Mouse (Mus musculus) CH12.LX (cell line): ENCODE results near the gene Psma7. TPM values are rescaled to one million over a fixed set of nuclear protein-coding genes. Genes with fewer than 3 reads are reported as not detected.

Experiments
- DNase-seq: peaks from one replicate; pipeline ENCODE4 v3.0.0-alpha.2; 2013; ENCODE audit errors: extremely low read depth
- H3K27ac ChIP-seq: 2 replicates; pipeline ENCODE4 v1.5.1; 2012; ENCODE audit warnings: low read depth, mild to moderate bottlenecking, control low read depth, moderate library complexity; ENCODE audit not compliant: insufficient read depth
- H3K27me3 ChIP-seq: replicated peaks from 2 replicates; pipeline ENCODE3; 2012; ENCODE audit warnings: inconsistent platforms
- H3K36me3 ChIP-seq, 2 experiments: replicated peaks in 1 of 2; 2 replicates each; pipeline versions ENCODE3 to v1.6.1; 2012; ENCODE audit warnings: inconsistent platforms in 1 of 2, low read length in 1 of 2, mild to moderate bottlenecking in 1 of 2, mixed read lengths in 1 of 2, moderate library complexity in 1 of 2; ENCODE audit not compliant: control insufficient read depth in 1 of 2, insufficient read depth in 1 of 2
- H3K4me1 ChIP-seq, 2 experiments: 2 replicates each; pipeline ENCODE4 v1.6.1; 2012; ENCODE audit warnings: inconsistent platforms in 1 of 2, moderate library complexity in 1 of 2; ENCODE audit not compliant: insufficient read depth in 2 of 2, control insufficient read depth in 1 of 2
- H3K4me2 ChIP-seq: 2 replicates; pipeline ENCODE4 v1.6.1; 2012; ENCODE audit warnings: low read depth, mild to moderate bottlenecking, control low read depth; ENCODE audit not compliant: poor library complexity, insufficient read depth, severe bottlenecking
- H3K4me3 ChIP-seq, 3 experiments: fragments of 150-350 bp in 1 of 3; sonication (generic) in 1 of 3; replicated peaks in 1 of 3; 2 replicates each; pipeline versions ENCODE3 to v1.5.1; 2011 to 2012; ENCODE audit warnings: low read depth in 2 of 3, low read length in 2 of 3, mild to moderate bottlenecking in 2 of 3, moderate library complexity in 2 of 3, control low read depth in 1 of 3, improper control_type of control experiment in 1 of 3, inconsistent platforms in 1 of 3, mixed read lengths in 1 of 3; ENCODE audit not compliant: poor library complexity in 1 of 3
- H3K79me2 ChIP-seq: replicated peaks from 2 replicates; pipeline ENCODE4 v1.6.1; 2012; ENCODE audit warnings: mild to moderate bottlenecking, moderate library complexity; ENCODE audit not compliant: control insufficient read depth, poor library complexity, insufficient read depth, severe bottlenecking; ENCODE audit errors: extremely low read depth
- H3K9ac ChIP-seq: 2 replicates; pipeline ENCODE4 v1.6.1; 2012; ENCODE audit warnings: low read depth, mild to moderate bottlenecking, control low read depth, moderate library complexity; ENCODE audit not compliant: insufficient read depth
- H3K9me3 ChIP-seq: replicated peaks from 2 replicates; pipeline ENCODE3; 2012; ENCODE audit warnings: low read length, inconsistent platforms, mixed read lengths
- BHLHE40 ChIP-seq: IDR thresholded peaks from 2 replicates; pipeline ENCODE4 v1.6.1; 2011; ENCODE audit warnings: mild to moderate bottlenecking, low read depth, low read length, improper control_type of control experiment
- CHD1 ChIP-seq: IDR thresholded peaks from 2 replicates; pipeline ENCODE4 v1.6.1; 2012; ENCODE audit warnings: low read depth, low read length, improper control_type of control experiment, inconsistent platforms
- CHD2 ChIP-seq: IDR thresholded peaks from 2 replicates; pipeline ENCODE4 v1.6.1; 2011; ENCODE audit warnings: low read length, improper control_type of control experiment
- E2F4 ChIP-seq: IDR thresholded peaks from 2 replicates; pipeline ENCODE4 v1.6.1; 2011; ENCODE audit warnings: low read depth, low read length, improper control_type of control experiment; ENCODE audit not compliant: insufficient replicate concordance
- ELF1 ChIP-seq: IDR thresholded peaks from 2 replicates; pipeline ENCODE4 v1.6.1; 2014; ENCODE audit warnings: low read depth, mild to moderate bottlenecking, inconsistent platforms, low read length, improper control_type of control experiment
- EP300 ChIP-seq: IDR thresholded peaks from 2 replicates; pipeline ENCODE4 v1.6.1; 2011; ENCODE audit warnings: low read length, improper control_type of control experiment
- HCFC1 ChIP-seq: IDR thresholded peaks from 2 replicates; pipeline ENCODE4 v1.6.1; 2012; ENCODE audit warnings: low read depth, mild to moderate bottlenecking, inconsistent platforms, low read length, improper control_type of control experiment
- IRF4 ChIP-seq: IDR thresholded peaks from 2 replicates; pipeline ENCODE4 v1.6.1; 2014; ENCODE audit warnings: low read depth, mild to moderate bottlenecking, inconsistent platforms, low read length, improper control_type of control experiment
- JUN ChIP-seq: IDR thresholded peaks from 2 replicates; pipeline ENCODE4 v1.6.1; 2011; ENCODE audit warnings: low read depth, mild to moderate bottlenecking, low read length, improper control_type of control experiment, moderate library complexity; ENCODE audit not compliant: insufficient read depth
- KAT2A ChIP-seq: IDR thresholded peaks from 2 replicates; pipeline ENCODE4 v1.6.1; 2012; ENCODE audit warnings: low read length, improper control_type of control experiment, inconsistent platforms; ENCODE audit not compliant: insufficient replicate concordance
- MAX ChIP-seq: IDR thresholded peaks from 2 replicates; pipeline ENCODE4 v1.6.1; 2011; ENCODE audit warnings: low read length, improper control_type of control experiment
- MEF2A ChIP-seq: IDR thresholded peaks from 2 replicates; pipeline ENCODE4 v1.6.1; 2014; ENCODE audit warnings: low read depth, mild to moderate bottlenecking, inconsistent platforms, low read length, improper control_type of control experiment, borderline replicate concordance
- POLR2A ChIP-seq: IDR thresholded peaks from 2 replicates; pipeline ENCODE4 v1.6.1; 2011; ENCODE audit warnings: low read depth, mild to moderate bottlenecking, improper control_type of control experiment, low read length
- RAD21 ChIP-seq: IDR thresholded peaks from 2 replicates; pipeline ENCODE4 v1.6.1; 2011; ENCODE audit warnings: low read depth, mild to moderate bottlenecking, low read length, improper control_type of control experiment, moderate library complexity
- RCOR1 ChIP-seq: conservative IDR thresholded peaks from 2 replicates; pipeline ENCODE4 v1.6.1; 2012; ENCODE audit warnings: low read depth, mild to moderate bottlenecking, inconsistent platforms, low read length, improper control_type of control experiment
- TBP ChIP-seq: conservative IDR thresholded peaks from 2 replicates; pipeline ENCODE4 v1.6.1; 2011; ENCODE audit warnings: low read depth, low read length, improper control_type of control experiment
- TCF12 ChIP-seq: IDR thresholded peaks from 2 replicates; pipeline ENCODE4 v1.6.1; 2014; ENCODE audit warnings: low read depth, mild to moderate bottlenecking, inconsistent platforms, low read length, improper control_type of control experiment
- USF1 ChIP-seq: IDR thresholded peaks from 2 replicates; pipeline ENCODE4 v1.6.1; 2014; ENCODE audit warnings: low read depth, mild to moderate bottlenecking, inconsistent platforms, low read length, improper control_type of control experiment
- USF2 ChIP-seq: conservative IDR thresholded peaks from 2 replicates; pipeline ENCODE4 v1.6.1; 2011; ENCODE audit warnings: low read depth, low read length, improper control_type of control experiment
- ZKSCAN1 ChIP-seq: IDR thresholded peaks from 2 replicates; pipeline ENCODE4 v1.6.1; 2012; ENCODE audit warnings: low read depth, inconsistent platforms, low read length, improper control_type of control experiment, borderline replicate concordance
- ZNF384 ChIP-seq: IDR thresholded peaks from 2 replicates; pipeline ENCODE4 v1.6.1; 2012; ENCODE audit warnings: low read depth, low read length, improper control_type of control experiment, inconsistent platforms
- dilution Hi-C: fragments of 300-500 bp; cut with MboI; formaldehyde crosslinking; loops from 2 replicates; pipeline ENCODE4 v1.14.3; 2020; ENCODE audit warnings: low sequenced_read_pairs; ENCODE audit not compliant: extremely low pct_unique_long_range_greater_than_20kb, extremely low pct_ligation_motif_present
- in situ Hi-C: fragments of 300-500 bp; cut with MboI; formaldehyde crosslinking; loops from 3 replicates; pipeline ENCODE4 v1.14.3; 2019; ENCODE audit warnings: low sequenced_read_pairs, low pct_ligation_motif_present, low pct_unique_long_range_greater_than_20kb, mixed read lengths
- polyA plus RNA-seq: library from polyadenylated mRNA; unstranded; fragments of >175 nt; gene quantifications from 2 replicates; pipeline ENCODE4 v1.2.1, GENCODE M21; 2012; ENCODE audit warnings: low read depth; ENCODE audit not compliant: insufficient read length
- total RNA-seq, 2 experiments: library from RNA; depleted of rRNA; stranded (reverse); fragments of 300-350 nt in 1 of 2; fragments of >200 nt in 1 of 2; gene quantifications; 2 replicates each; pipeline ENCODE4 v1.2.3; 2012 to 2014

Gene Psma7
- total and polyA plus RNA-seq, 3 experiments = 443 to 569 (median 466) TPM

GRCm38 (mm10) chr2:180072886-180073285, 30.7 kb upstream of the Psma7 start:
- TF ChIP-seq MAX = no peak
- no peak for TF ChIP-seq USF2
- no peak for TF ChIP-seq ELF1
- no peak for TF ChIP-seq CHD2
- no peak for TF ChIP-seq RAD21
- TF ChIP-seq JUN = no peak
- TF ChIP-seq IRF4 = no peak
- no peak for TF ChIP-seq KAT2A
- no peak for TF ChIP-seq E2F4
- TF ChIP-seq RCOR1 = no peak
- no peak for TF ChIP-seq USF1
- TF ChIP-seq TCF12 = no peak
- TF ChIP-seq CHD1 = no peak
- no peak for TF ChIP-seq ZKSCAN1
- no peak for TF ChIP-seq POLR2A
- no peak for TF ChIP-seq BHLHE40
- no peak for TF ChIP-seq HCFC1
- no peak for TF ChIP-seq TBP
- no peak for TF ChIP-seq EP300
- Histone ChIP-seq H3K9me3 (no peaks in the 10 kb centered on the region), H3K9ac (no peak overlapping the region), H3K27ac (no peak overlapping the region), H3K79me2 (peaks cover 4% of the 10 kb centered on the region; the same call in 1 of the 2 replicates), H3K4me3 (no peak overlapping the region), H3K27me3 (no peaks in the 10 kb centered on the region), H3K4me2 (no peak overlapping the region), H3K4me1 (peaks cover 10 to 22% of the 10 kb centered on the region in 2 experiments), H3K36me3 (peaks cover 6 to 44% of the 10 kb centered on the region in 2 experiments)
- no peak for DNase-seq
- in situ Hi-C loops (no loop called here), dilution Hi-C loops (loop anchor here (25.0 kb wide), 1 partner anchor 161 kb away; no protein-coding TSS in a partner anchor)

DNA sequence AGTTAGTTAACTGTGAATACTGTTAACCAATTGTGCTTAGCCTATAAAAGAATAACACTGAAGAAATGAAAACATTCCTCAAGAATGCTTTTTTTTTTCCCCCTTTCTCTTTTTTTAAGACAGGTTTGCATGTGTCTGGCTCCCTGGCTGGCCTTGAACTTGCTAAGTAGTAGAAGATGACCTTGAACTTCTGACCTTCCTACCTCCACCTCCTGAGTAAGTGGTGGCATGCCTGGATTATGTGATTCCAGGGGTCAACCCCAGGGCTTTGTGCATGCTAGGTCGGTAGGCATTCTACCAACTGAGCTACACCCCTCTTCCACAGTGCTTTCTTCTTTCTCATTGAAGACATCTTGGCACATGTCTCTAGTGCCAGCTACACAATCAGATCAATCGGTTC, 29.4 kb upstream of the Psma7 start:
- TF ChIP-seq MEF2A (no peak), TBP (no peak), POLR2A (no peak), CHD2 (no peak), ZNF384 (no peak)
- TF ChIP-seq, all 38 proteins: peak for 0
- dilution Hi-C loops = loop anchor here (25.0 kb wide), 1 partner anchor 159 kb away; no protein-coding TSS in a partner anchor
- in situ Hi-C loops = no loop called here

More for the DNA sequence above, 29.4 kb upstream of the Psma7 start:
- Histone ChIP-seq H3K79me2 (peaks cover 4% of the 10 kb centered on the region; the same call in 1 of the 2 replicates), H3K27ac (no peak overlapping the region), H3K4me1 (peaks cover 10 to 22% of the 10 kb centered on the region in 2 experiments), H3K9ac (no peak overlapping the region; the same call in 1 of the 2 replicates), H3K4me3 (peak overlapping the region in 1 of 3 experiments; percentile 92), H3K36me3 (peaks cover 14 to 42% of the 10 kb centered on the region in 2 experiments), H3K4me2 (no peak overlapping the region), H3K27me3 (no peaks in the 10 kb centered on the region), H3K9me3 (no peaks in the 10 kb centered on the region)
- no peak for DNase-seq
